Mouse (Mus musculus) cortical plate, adult 2 months (tissue): ENCODE results near the gene Map2k3. TPM values are rescaled to one million over a fixed set of nuclear protein-coding genes. Genes with fewer than 3 reads are reported as not detected.

ENCODE experiments used
- H3K27ac ChIP-seq: fragments of 200-500 bp; 2 replicates; pipeline ENCODE4 v1.5.1; 2012; ENCODE audit warnings: low read length, control low read depth, inconsistent platforms; ENCODE audit not compliant: insufficient read depth
- H3K4me1 ChIP-seq: fragments of 200-500 bp; 2 replicates; pipeline ENCODE4 v1.6.1; 2011; ENCODE audit warnings: low read length; ENCODE audit not compliant: control insufficient read depth, insufficient read depth
- H3K4me3 ChIP-seq: fragments of 200-500 bp; 2 replicates; pipeline ENCODE4 v1.5.1; 2011; ENCODE audit warnings: mild to moderate bottlenecking, low read length, control low read depth; ENCODE audit not compliant: insufficient read depth
- CTCF ChIP-seq: fragments of 200-500 bp; IDR thresholded peaks from 2 replicates; pipeline ENCODE4 v1.5.1; 2011; ENCODE audit warnings: mild to moderate bottlenecking, control low read depth, low read length; ENCODE audit not compliant: insufficient read depth; ENCODE audit errors: extremely low read depth
- POLR2A ChIP-seq: fragments of 200-500 bp; IDR thresholded peaks from 2 replicates; pipeline ENCODE4 v1.6.1; 2011; ENCODE audit warnings: mild to moderate bottlenecking, low read length, control low read depth; ENCODE audit not compliant: insufficient read depth; ENCODE audit errors: extremely low read depth
- polyA plus RNA-seq: library from polyadenylated mRNA; depleted of rRNA; stranded (reverse); fragments of >200 nt; gene quantifications from 2 replicates; pipeline ENCODE4 v1.2.3, GENCODE M21; 2012

Gene Map2k3
- polyA plus RNA-seq, 1 experiment, result 17.1 TPM

DNA sequence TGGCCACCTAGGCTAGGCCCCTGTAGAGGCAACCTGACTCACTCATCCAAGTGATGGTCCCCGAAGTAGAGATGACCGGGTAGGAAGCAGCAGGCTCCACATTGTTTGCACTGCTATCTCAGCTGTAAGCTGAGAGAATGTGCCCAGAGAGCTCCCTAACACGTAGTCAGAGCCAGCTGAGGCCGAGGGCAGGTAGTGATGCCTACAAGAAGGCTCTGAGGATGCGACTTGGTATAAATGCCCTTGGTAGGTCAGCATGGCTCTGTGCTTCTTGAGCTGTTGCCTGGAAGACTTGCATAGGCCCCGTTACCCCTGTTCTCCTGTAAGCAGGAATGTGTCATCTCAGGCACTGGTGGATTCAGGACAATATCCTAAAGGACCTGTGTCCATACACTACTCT is 21.2 kb downstream of the Map2k3 start:
- no peak overlapping the region for H3K4me3 ChIP-seq
- H3K4me1 ChIP-seq, result no peaks in the 10 kb centered on the region
- no peak for TF ChIP-seq CTCF
- TF ChIP-seq POLR2A, result no peak
- no peak overlapping the region for H3K27ac ChIP-seq

DNA sequence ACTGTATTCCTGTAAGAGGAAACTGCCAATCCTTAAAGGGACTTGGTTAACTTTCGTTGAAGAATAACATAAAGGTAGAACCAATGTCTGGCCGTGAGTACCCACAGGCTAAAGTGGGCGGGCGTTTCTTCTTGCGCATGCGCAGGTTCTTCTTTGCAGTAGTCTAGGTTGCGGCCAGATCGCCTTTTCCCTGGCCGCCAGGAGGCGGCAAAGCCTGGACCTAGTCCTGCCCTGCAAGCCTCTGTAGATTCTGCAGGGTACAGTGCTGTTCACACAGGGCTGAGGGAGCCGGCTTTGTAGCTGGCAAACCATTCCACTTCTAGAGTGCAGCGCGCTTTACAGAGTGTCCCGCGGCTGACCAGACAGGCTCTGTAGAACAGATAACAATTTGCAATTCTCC is 22.0 kb downstream of the Map2k3 start:
- H3K4me3 ChIP-seq, result no peak overlapping the region
- no peak overlapping the region for H3K27ac ChIP-seq
- H3K4me1 ChIP-seq, result no peaks in the 10 kb centered on the region
- TF ChIP-seq POLR2A, result no peak
- peak; percentile 74 for TF ChIP-seq CTCF

DNA sequence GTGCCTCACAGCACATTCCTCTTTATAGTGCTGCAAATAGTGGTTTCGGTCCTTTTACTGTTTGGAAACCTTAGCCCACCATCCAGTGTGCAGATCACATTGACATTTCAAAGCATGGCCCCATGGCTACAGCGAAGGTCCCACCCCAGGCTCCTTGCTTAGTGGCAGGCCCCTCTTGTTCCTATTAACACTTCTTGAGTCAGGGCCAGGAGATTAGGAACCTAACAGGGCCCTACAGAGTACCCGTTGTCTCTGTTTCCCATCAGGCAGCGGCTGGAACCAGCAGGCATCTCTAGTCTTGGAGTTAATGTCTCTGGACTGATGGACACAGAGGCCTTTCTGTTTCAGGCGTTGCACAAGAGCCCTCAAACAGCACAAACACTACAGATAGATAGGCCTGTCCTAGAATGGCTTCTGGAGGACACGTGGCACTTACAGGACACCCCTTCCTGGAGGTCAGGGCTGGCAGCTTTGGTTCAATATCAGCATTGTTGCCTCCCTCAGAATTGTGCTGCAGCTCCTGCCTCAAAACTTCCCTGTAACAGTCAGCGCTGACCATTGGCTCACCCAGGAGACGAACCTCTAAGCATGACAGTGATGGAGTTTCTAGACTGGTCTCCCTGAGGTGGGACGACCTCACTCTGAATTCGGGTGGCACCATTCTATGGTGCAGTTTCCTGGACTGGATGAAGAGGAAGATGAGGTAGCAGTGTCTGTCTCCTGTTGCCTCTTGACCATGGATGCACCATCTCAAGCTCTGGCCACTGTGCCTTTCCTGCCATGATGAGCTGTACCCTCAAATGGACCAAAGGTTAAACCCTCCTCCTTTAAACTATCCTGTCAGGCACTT is 22.6 kb downstream of the Map2k3 start:
- TF ChIP-seq POLR2A (no peak), CTCF (no peak)
- H3K4me3 ChIP-seq, result no peak overlapping the region
- no peak overlapping the region for H3K27ac ChIP-seq
- no peaks in the 10 kb centered on the region for H3K4me1 ChIP-seq

DNA sequence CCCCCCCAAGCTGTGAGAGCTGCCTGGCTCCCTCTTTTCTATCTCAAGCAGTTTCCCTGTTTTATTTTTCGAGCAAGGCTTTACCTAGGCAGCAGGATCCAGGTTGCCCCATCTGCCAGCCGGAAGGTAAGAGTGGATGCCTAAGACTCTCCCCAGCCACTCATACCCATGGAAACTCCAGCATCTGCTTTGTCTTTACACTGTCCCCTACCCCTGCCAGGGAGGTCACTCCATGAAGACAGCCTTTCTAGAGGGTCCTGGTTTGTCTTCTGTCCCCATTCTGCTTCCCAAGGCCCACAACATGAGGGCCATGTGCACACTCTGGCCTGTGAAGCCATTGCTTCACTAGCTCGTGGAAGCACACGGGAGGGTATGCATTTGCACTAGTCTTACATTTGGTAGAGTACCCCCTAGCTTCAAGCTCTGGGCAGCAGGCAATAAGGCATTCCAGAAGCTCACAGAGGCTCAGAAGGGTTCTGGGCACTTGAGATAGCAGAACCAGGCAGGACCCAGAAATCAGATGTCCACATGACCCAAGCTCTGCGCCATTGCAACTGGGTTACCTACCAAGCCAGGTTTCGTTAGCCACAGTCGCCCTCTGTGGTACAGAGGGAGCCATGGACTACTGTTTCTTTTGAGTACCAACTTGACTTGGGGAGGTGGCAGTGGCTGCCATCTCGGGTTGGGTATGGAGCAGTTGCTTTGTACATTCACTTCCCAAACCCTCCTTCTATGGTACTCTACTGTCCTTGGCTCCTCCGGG is 24.0 kb downstream of the Map2k3 start:
- H3K4me3 ChIP-seq, result no peak overlapping the region
- TF ChIP-seq CTCF (no peak), POLR2A (no peak)

DNA sequence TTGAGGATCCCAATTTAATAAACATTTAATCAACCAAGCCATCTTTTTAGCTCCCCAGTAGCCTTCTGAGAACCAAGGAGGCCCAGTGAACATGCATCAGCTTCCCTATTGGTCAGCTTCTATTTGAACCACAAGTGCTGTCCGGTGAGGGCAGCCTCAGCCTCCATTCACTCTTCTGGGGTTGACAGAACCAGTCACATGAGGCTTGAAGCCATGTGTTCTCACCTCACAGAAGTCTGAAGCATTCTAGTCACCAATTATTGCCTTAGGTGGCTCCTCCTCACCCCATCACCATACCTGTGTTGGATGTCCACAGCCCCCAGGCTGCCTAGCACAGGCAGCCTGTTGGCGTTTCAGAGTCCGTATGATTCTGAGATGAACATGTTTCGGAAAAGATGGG is 27.1 kb downstream of the Map2k3 start:
- no peaks in the 10 kb centered on the region for H3K4me1 ChIP-seq
- H3K4me3 ChIP-seq, result no peak overlapping the region
- TF ChIP-seq POLR2A (no peak), CTCF (no peak)
- no peak overlapping the region for H3K27ac ChIP-seq

More for the DNA sequence above, 24.0 kb downstream of the Map2k3 start:
- Histone ChIP-seq H3K27ac (no peak overlapping the region), H3K4me1 (no peaks in the 10 kb centered on the region)

DNA sequence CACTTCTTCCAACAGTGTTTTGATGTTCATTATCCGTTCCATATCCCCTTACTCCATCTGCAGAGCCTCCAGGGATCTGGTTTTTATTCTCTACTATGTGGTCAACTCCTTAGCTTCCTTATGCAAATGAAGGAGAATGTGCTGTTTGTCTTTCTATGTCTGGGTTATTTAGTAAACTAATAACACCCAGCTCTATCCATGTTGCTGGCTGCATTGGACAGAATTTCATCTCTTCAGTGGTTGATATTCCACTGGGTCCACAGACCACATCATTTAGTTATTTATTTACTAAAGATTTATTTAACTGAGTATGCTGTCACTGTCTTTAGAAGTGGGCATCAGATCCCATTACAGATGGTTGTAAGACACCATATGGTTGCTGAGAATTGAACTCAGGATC is 29.3 kb downstream of the Map2k3 start:
- Histone ChIP-seq H3K4me3 (no peak overlapping the region), H3K4me1 (no peaks in the 10 kb centered on the region), H3K27ac (no peak overlapping the region)
- TF ChIP-seq CTCF, result no peak
- TF ChIP-seq POLR2A, result no peak

DNA sequence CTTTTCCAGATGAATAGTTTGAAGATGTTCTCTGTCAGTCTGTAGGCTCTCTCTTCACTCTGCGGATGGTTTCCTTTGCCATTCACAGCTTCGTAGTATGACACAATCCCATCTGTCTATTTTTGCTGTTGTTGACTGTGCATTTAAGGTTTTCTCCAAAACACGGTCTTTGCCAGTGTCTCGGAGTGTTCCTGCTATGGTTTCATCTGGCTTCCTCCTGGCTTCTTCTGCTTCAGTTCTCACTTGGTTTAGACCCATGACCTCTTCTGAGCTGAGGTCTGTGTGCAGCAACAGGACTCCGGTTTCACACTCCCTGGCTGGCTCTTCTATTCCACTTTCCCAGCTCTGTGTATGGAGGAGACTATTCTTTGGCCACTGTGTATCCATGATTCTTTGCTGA is 30.9 kb downstream of the Map2k3 start:
- TF ChIP-seq CTCF (no peak), POLR2A (no peak)

DNA sequence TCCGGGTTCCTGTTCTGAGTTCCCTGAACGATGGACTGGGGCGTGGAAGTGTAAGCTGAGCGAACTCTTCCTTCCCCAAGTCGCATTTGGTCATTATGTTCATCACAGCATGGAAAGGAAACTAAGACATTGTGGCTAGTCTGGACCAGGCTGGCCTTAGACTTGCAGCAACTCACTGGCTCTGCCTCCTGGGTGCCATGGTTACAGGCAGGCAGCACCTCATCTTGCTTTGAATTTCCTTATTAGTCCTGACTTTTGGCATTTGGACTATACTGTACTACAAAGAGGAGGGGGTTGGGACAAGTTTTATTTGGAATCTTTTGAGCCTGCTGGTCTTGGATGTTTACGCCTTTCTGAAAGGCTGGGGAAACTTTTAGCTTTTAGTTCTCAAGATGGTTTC is 35.1 kb downstream of the Map2k3 start:
- no peak for TF ChIP-seq POLR2A
- no peak for TF ChIP-seq CTCF
- H3K4me3 ChIP-seq, result no peak overlapping the region
- H3K4me1 ChIP-seq, result no peaks in the 10 kb centered on the region
- H3K27ac ChIP-seq, result no peak overlapping the region

More for the DNA sequence above, 30.9 kb downstream of the Map2k3 start:
- Histone ChIP-seq H3K4me1 (no peaks in the 10 kb centered on the region), H3K4me3 (no peak overlapping the region), H3K27ac (no peak overlapping the region)

DNA sequence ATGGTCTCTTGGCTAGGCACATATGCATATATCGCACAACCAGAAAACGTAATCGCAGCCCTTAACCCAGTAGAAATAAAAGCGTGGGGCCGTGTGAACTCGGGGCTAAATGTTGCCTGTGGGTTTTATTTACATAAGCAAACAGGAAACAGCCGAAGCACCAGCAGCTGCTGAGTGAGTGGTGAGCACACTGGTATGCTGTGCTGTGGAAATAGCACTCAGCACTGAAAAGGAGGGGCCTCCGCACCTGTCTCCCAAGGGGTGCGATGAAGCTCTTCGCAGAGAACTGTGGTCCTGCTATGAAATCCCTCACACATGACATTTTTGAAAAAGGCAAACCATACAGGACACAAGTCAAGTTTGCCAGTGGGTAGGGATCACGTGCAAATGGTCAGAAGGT is 43.3 kb downstream of the Map2k3 start:
- Histone ChIP-seq H3K4me3 (no peak overlapping the region), H3K27ac (no peak overlapping the region), H3K4me1 (no peaks in the 10 kb centered on the region)
- TF ChIP-seq POLR2A, result no peak
- TF ChIP-seq CTCF, result no peak

DNA sequence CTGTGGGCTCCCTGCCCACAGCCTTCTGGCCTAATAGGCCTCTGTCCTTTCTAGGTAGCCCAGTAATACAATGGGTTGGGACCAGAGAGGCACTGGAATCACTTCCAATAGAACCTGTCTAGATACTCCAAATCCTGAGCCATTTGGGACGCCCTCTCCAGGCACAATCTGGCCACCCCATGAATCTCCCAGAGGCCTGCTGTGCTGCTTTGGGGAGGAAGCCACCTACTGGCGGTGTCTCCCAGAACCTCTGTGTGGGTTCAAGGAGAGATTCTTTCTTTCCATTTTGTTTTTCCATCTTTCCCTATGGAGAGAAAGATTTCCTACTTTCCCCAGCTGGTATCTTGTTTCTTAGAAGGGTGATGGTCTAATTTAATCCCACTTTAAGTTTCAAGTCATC is 44.4 kb downstream of the Map2k3 start:
- TF ChIP-seq POLR2A, result no peak
- no peak for TF ChIP-seq CTCF
- H3K4me3 ChIP-seq, result no peak overlapping the region
- no peak overlapping the region for H3K27ac ChIP-seq
- 0 out of 2 replicates have a peak, but pooled peaks cover under 1% of the 10 kb centered on the region for H3K4me1 ChIP-seq
